ENCODE assay signal across 10 mouse cellular contexts in the genomic region with DNA sequence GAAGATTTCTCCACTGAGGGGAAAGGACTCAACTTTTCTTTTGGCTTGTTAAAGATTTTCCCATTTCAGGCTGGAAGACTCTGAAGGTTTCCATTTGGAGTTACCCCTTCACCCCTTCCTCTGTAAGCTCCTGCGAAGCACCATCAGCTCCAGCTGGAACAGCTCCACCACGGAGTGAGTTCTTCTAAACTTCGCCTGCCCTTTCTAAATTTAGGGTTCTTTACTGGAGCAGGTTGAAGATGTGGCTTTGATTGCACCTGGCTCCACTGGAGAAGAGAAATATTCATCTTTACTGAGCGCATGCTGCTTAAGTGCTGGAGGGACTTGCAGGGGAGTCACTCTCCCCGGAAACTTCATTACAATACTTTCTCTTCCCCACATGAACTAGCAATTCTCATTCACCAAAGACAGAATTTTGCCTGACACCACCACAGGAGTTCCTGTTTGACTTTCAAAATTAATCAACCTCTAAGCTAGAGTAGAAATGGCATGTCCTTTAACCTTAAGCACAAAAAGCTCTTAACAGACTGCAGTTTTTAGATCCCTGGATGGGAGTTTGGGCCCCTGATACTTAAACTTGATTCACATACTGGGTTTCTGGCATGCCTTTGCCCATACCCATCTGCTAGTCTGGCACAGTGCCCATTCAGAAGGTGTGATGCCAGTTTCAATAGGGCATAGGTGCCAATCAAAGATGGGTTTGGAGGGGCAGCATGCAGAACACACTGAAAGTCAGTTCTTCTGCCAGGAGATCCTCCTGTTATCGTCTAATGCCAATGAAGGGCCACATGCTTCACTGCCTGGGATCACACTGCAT. TPM values are rescaled to one million over a fixed set of nuclear protein-coding genes. Genes with fewer than 3 reads are reported as not detected.
DNase-seq lines count a peak whose midpoint lies in the region; ATAC-seq and TF ChIP-seq lines count a peak whose summit lies in the region.
"Had no signal": no experiment of that assay in that cellular context is flagged by ENCODE, and none has a peak within 500 bp of the region (broad histone marks: within the 10 kb centered on the region; RNA-seq: fewer than 3 reads in every experiment).

No protein-coding gene starts in this region.

- TF ChIP-seq CTCF in midbrain, postnatal 0 days (IDR thresholded peaks at IDR 0.05) = no peak

- no peaks in the 10 kb centered on the region for H3K9me3 ChIP-seq in forebrain, embryonic 13.5 days (replicated peaks)
- no peaks in the 10 kb centered on the region for H3K9me3 ChIP-seq in forebrain, embryonic 12.5 days
- no peaks in the 10 kb centered on the region for H3K9me3 ChIP-seq in midbrain, postnatal 0 days (ENCODE audit: low read length)
- H3K9me3 ChIP-seq in midbrain, embryonic 10.5 days (replicated peaks) = no peaks in the 10 kb centered on the region
- H3K9me3 ChIP-seq: midbrain, embryonic 13.5 days had no signal

- ATAC-seq in forebrain, embryonic 13.5 days = peak; percentile 87
- ATAC-seq in forebrain, embryonic 12.5 days (ENCODE audit: low FRiP score) = no peak
- peak; percentile 41; the same call in 1 of the 2 replicates for ATAC-seq in midbrain, postnatal 0 days (ENCODE audit: low FRiP score)
- ATAC-seq: midbrain, embryonic 13.5 days had no signal

- H3K27ac ChIP-seq in forebrain, embryonic 13.5 days = 0 out of 2 replicates have a peak overlapping the region, but pooled peaks have one; percentile 1
- H3K27ac ChIP-seq in forebrain, embryonic 12.5 days = no peak overlapping the region
- no peak overlapping the region for H3K27ac ChIP-seq in midbrain, postnatal 0 days (ENCODE audit: low read depth, low read length)
- H3K27ac ChIP-seq in midbrain, embryonic 10.5 days (replicated peaks) = no peak overlapping the region
- H3K27ac ChIP-seq: midbrain, embryonic 13.5 days had no signal

- no peaks in the 10 kb centered on the region for H3K27me3 ChIP-seq in forebrain, embryonic 13.5 days
- no peaks in the 10 kb centered on the region for H3K27me3 ChIP-seq in forebrain, embryonic 12.5 days
- no peaks in the 10 kb centered on the region for H3K27me3 ChIP-seq in midbrain, postnatal 0 days (ENCODE audit: insufficient read depth, low read length)
- no peaks in the 10 kb centered on the region for H3K27me3 ChIP-seq in midbrain, embryonic 10.5 days (ENCODE audit: low read depth, poor library complexity, severe bottlenecking)
- no peaks in the 10 kb centered on the region for H3K27me3 ChIP-seq in splenic B cell, adult 2 months (ENCODE audit: control insufficient read depth, insufficient read depth, low read length, poor library complexity, severe bottlenecking)
- H3K27me3 ChIP-seq: midbrain, embryonic 13.5 days had no signal

- H3K9ac ChIP-seq in forebrain, embryonic 13.5 days = no peak overlapping the region
- no peak overlapping the region for H3K9ac ChIP-seq in forebrain, embryonic 12.5 days
- no peak overlapping the region for H3K9ac ChIP-seq in midbrain, postnatal 0 days (replicated peaks; ENCODE audit: low read length, poor library complexity, severe bottlenecking)
- H3K9ac ChIP-seq: midbrain, embryonic 13.5 days had no signal

- intact Hi-C loops in left cerebral cortex, postnatal 25 days (cut with DNase I) = no loop called here

- H3K36me3 ChIP-seq in forebrain, embryonic 13.5 days (ENCODE audit: poor library complexity, severe bottlenecking) = no peaks in the 10 kb centered on the region
- no peaks in the 10 kb centered on the region for H3K36me3 ChIP-seq in forebrain, embryonic 12.5 days (replicated peaks)
- no peaks in the 10 kb centered on the region for H3K36me3 ChIP-seq in midbrain, postnatal 0 days (ENCODE audit: insufficient read depth, low read length)
- 0 out of 2 replicates have a peak, but pooled peaks cover 2% of the 10 kb centered on the region for H3K36me3 ChIP-seq in midbrain, embryonic 10.5 days
- H3K36me3 ChIP-seq in splenic B cell, adult 2 months (ENCODE audit: control insufficient read depth, insufficient read depth, low read length, poor library complexity, severe bottlenecking) = no peaks in the 10 kb centered on the region
- H3K36me3 ChIP-seq: midbrain, embryonic 13.5 days had no signal

- H3K4me3 ChIP-seq in forebrain, embryonic 13.5 days = no peak overlapping the region
- H3K4me3 ChIP-seq in forebrain, embryonic 12.5 days (replicated peaks) = no peak overlapping the region
- H3K4me3 ChIP-seq in midbrain, postnatal 0 days (ENCODE audit: low read depth, low read length) = no peak overlapping the region
- H3K4me3 ChIP-seq in midbrain, embryonic 10.5 days = no peak overlapping the region
- H3K4me3 ChIP-seq: midbrain, embryonic 13.5 days had no signal

- H3K4me1 ChIP-seq in forebrain, embryonic 13.5 days = peaks cover 8% of the 10 kb centered on the region; the same call in 1 of the 2 replicates
- peaks cover 2% of the 10 kb centered on the region; the same call in 1 of the 2 replicates for H3K4me1 ChIP-seq in forebrain, embryonic 12.5 days
- H3K4me1 ChIP-seq in midbrain, postnatal 0 days (ENCODE audit: insufficient read depth, low read length) = no peaks in the 10 kb centered on the region; the same call in 1 of the 2 replicates
- peaks cover 25% of the 10 kb centered on the region for H3K4me1 ChIP-seq in midbrain, embryonic 10.5 days

- WGBS in forebrain, embryonic 13.5 days = 78% methylated on average over 6 of the region's 6 CpGs
- WGBS in forebrain, embryonic 12.5 days = 85% methylated on average over 6 of the region's 6 CpGs
- 72% methylated on average over 6 of the region's 6 CpGs for WGBS in midbrain, postnatal 0 days
- WGBS in midbrain, embryonic 10.5 days = 80% methylated on average over 6 of the region's 6 CpGs

- H3K4me2 ChIP-seq in forebrain, embryonic 13.5 days = no peak overlapping the region
- H3K4me2 ChIP-seq in forebrain, embryonic 12.5 days = no peak overlapping the region
- no peak overlapping the region for H3K4me2 ChIP-seq in midbrain, postnatal 0 days (ENCODE audit: low read depth, low read length, poor library complexity, severe bottlenecking)
- H3K4me2 ChIP-seq: midbrain, embryonic 13.5 days had no signal

- peak; percentile 67 for DNase-seq in midbrain, postnatal 0 days (ENCODE audit: low spot score)
- no peak for DNase-seq in midbrain, embryonic 10.5 days (ENCODE audit: low spot score)
- peak; percentile 27 to 72 for DNase-seq in layer of hippocampus, adult 18-20 months (ENCODE audit: low spot score in 2 of 2)
- peak; percentile 75 for DNase-seq in splenic B cell, adult 2 months (ENCODE audit: low read depth, low spot score)
- DNase-seq in retina, postnatal 1 day = no peak
- no peak for DNase-seq in left cerebral cortex, postnatal 25 days (ENCODE audit: low spot score in 2 of 2)

RNA-seq across cellular contexts. Expression of a gene that starts 6.5 kb away (rescaled TPM):
- polyA plus RNA-seq in forebrain, embryonic 13.5 days (2015; fragmentation: Nextera tagmentation; extraction: Ambion mirVana) = not detected in 2 replicates
- polyA plus RNA-seq in forebrain, embryonic 12.5 days (2016; fragmentation: Nextera tagmentation; extraction: Ambion mirVana) = not detected in 2 replicates
- not detected in 2 replicates for total RNA-seq in midbrain, postnatal 0 days (2014; rRNA removed)
- polyA plus RNA-seq in midbrain, postnatal 0 days (2015; fragmentation: Nextera tagmentation; extraction: Ambion mirVana) = not detected in 2 replicates
- polyA plus RNA-seq in midbrain, embryonic 10.5 days (2016; fragmentation: Nextera tagmentation; extraction: Ambion mirVana) = 0.43 TPM in 1 of 2 replicates, not detected in the other
- total RNA-seq in layer of hippocampus, adult 18-20 months (2021) = not detected
- not detected for total RNA-seq in left cerebral cortex, postnatal 25 days (2021)
- polyA plus RNA-seq: kidney, embryonic 14.5 days; midbrain, embryonic 13.5 days had no signal

RNA-seq across cellular contexts. Expression of a gene that starts 7.2 kb away (rescaled TPM):
- 11.7 and 12.0 TPM in 2 replicates for polyA plus RNA-seq in forebrain, embryonic 13.5 days (2015; fragmentation: Nextera tagmentation; extraction: Ambion mirVana)
- 14.6 and 17.1 TPM in 2 replicates for polyA plus RNA-seq in forebrain, embryonic 12.5 days (2016; fragmentation: Nextera tagmentation; extraction: Ambion mirVana)
- 0.99 and 2.6 TPM in 2 replicates for total RNA-seq in midbrain, postnatal 0 days (2014; rRNA removed)
- polyA plus RNA-seq in midbrain, postnatal 0 days (2015; fragmentation: Nextera tagmentation; extraction: Ambion mirVana) = 1.9 and 2.1 TPM in 2 replicates
- 29.8 and 30.6 TPM in 2 replicates for polyA plus RNA-seq in midbrain, embryonic 10.5 days (2016; fragmentation: Nextera tagmentation; extraction: Ambion mirVana)
- total RNA-seq in layer of hippocampus, adult 18-20 months (2021) = 1 to 10 TPM; 2.4 to 5.3 TPM
- 1 to 10 TPM; 2.4 to 3.7 TPM for total RNA-seq in left cerebral cortex, postnatal 25 days (2021)

Comparison
In these comparisons a context has a peak if more than half of its experiments do, and no peak if none do; other contexts are left out.
1. DNase-seq: peak in midbrain, postnatal 0 days (single experiment), layer of hippocampus, adult 18-20 months (2 of 2) and splenic B cell, adult 2 months (single experiment); none in midbrain, embryonic 10.5 days (single experiment), retina, postnatal 1 day (single experiment) and left cerebral cortex, postnatal 25 days (0 of 2).